Mouse (Mus musculus) adrenal gland, postnatal 25 days (tissue): ENCODE data around the gene Oit1. TPM values are rescaled to one million over a fixed set of nuclear protein-coding genes. Genes with fewer than 3 reads are reported as not detected.

Source experiments
- DNase-seq: peaks from one replicate; pipeline ENCODE4 v3.0.0; 2021; ENCODE audit warnings: mixed read lengths
- total RNA-seq: library from RNA; stranded (reverse); gene quantifications from 2 replicates; pipeline ENCODE4 v1.2.3, GENCODE M21; 2021

Gene Oit1
- total RNA-seq, 1 experiment from 2014 or later = not detected

DNA sequence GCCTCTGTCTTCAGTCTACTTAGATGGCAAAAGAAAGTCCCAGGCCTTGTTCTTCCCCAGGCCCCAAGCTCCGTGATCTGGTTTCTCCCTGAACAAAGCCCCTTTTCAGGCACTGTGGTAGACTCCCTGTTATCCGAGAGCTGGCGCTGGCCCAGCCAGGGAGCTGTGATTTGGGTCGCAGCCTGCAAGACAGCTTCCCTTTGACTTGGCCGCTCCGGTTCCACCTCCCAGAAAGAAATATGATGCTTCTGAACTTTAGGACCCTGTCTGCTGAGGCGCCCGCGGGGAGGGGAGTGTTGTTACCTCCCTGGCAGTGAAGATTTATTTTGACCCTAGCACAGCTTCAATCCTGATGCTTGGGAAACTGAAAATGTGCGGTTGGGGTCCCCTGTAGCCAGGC lies 42.6 kb downstream of the Oit1 start:
- DNase-seq = no peak

DNA sequence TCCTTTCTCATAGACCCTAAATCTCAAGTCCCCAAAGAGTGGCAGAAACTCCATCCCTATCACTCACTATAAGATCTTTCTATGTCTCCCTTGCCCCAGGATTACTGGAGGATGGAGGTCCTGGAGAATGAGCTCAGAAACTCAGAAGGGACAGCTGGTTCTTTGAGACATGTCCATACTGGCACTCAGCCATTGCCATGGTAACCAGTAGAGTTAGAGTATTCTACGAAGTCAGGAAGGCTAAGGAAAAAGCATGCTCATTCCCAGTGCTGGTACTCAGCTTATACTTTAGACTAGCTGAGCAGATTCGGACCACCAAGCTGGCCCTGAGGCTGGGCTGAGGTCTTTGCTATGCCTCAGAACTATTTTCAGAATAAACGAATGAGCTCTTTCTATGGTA lies 44.0 kb downstream of the Oit1 start:
- DNase-seq = no peak

DNA sequence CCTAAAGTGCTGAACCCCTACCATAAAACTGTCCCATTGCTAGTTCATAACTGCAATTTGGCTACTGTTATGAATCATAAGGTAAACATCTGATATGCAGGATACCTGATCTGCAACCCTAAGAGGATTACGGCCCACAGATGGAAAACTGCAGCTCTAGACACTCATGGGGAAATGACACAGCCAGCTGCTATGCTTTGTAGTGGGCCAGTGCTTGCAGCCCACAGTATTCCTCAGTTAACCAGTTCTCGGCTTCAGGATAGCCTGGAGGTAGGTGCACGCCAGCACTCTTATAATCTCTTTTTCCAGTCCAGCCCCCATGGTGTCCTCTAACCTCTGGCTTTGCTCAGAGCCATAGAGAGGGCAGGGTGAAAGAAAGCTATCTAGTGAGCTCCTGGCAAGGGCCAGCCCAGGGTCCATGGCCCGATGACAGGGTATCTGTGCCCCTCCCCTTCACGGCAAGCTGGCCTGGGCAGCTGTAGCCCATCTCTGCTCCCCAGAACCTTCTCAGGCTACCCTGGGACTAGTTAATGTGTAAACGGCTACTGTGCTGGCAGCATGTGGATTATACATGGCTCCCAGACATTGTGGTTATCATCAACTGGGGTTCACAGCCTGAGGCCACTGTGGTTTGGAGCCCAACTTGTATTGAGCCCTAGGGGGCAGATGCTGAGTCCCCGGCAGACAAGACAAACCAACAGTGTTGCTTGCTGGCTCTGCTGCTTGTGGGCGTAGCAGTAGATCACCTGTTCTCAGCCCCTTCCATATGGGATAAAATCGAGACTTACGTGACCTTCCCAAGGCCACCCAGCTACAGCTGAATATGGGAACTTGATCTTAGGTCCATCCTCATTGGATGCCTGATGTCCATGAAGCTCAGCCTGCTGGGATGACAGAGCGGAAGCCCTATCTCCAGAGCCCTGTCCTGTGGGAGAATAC lies 46.0 kb downstream of the Oit1 start:
- no peak for DNase-seq

DNA sequence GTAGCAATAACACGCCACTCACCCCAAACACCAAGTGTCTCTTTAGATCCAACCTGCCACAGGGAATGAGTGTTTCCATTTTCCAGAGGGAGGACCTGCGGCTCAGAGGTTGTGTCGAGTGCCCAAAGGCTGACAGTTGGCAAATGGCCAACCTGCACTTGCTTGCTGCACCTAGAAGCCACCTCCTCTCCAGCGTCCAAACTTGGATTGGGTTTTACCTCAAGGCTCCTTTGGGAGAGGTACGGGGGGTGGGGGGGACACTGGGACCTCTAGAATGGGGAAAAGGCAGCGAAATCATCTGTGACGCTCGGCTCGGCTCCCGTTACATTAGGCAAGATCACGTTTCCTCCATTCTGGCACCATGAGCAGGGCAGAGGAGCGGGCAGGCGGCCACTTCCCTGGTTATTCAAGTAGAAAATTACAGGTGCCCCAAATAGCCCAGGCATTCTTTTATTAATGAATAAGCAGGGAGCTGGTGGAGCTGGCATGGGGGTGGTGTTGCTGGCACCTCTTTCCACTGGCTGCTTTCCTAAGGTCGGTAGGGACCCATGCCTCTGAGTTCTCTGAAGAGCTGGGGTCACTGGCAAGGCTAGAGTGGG lies 47.1 kb downstream of the Oit1 start:
- peak; percentile 31 for DNase-seq

- no peak for DNase-seq
Observed at GRCm38 (mm10) chr14:8330390-8330789, 48.2 kb downstream of the Oit1 start.

- no peak for DNase-seq
Observed at GRCm38 (mm10) chr14:8329552-8329951, 49.0 kb downstream of the Oit1 start.

DNA sequence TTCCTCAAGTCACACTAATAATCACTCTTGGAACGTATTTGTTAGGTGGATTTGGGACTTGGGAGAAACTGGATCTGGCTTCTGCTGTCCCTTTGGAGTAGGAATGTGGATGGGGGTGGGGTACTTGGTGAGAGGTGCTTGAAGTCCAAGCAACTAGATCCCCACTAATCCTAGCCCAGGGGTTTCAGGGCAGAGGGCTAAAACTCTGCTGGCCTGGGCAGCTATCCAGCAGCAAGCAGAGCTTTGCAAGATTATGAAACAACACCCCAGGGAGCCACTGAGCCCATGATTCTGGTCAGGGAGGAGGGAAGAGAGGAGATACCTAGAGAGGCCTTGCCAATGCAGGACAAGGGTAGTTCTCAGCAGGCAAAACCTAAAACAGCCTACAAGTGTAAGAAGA lies 51.2 kb downstream of the Oit1 start:
- no peak for DNase-seq

DNA sequence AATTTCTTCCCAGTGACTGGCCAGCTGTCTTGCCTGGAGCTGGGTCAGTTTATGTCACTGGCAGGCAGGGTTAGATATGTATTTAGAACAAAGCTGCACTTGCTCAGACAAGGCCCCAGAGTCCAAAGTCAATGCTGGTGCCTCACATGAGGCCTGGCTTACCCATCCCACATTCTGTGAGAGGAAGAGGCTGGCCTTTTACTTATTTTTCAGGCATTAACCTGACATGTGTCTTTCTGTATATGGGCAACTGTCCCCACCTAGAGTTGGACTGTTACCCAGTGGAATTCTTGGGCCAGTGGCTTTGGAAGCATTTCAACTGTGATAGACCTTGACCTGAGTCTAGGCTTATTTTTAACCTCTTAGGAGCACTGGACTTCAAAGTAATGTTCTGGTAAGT lies 51.6 kb downstream of the Oit1 start:
- DNase-seq = no peak

- no peak for DNase-seq
Observed at GRCm38 (mm10) chr14:8325746-8326145, 52.8 kb downstream of the Oit1 start.

DNA sequence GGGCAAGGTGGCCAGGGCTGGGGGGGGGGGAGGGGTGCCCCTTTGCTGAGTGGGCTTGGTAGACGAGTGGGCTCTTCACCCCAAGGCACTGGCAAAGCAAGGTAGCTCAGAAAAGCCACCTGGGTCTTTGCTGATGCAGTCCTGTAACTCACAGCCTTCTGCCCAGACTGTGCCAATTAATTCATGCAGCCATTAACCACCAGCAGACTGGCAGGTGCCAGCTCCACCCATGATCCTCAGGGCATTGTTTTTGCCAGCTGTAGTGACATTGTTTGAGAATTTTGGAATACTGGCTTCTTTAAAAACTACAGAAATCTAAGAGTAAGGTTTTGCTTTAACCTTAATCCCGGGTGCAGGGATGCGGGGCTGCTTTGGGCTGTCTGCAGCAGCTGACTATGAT lies 58.0 kb downstream of the Oit1 start:
- DNase-seq = no peak

DNA sequence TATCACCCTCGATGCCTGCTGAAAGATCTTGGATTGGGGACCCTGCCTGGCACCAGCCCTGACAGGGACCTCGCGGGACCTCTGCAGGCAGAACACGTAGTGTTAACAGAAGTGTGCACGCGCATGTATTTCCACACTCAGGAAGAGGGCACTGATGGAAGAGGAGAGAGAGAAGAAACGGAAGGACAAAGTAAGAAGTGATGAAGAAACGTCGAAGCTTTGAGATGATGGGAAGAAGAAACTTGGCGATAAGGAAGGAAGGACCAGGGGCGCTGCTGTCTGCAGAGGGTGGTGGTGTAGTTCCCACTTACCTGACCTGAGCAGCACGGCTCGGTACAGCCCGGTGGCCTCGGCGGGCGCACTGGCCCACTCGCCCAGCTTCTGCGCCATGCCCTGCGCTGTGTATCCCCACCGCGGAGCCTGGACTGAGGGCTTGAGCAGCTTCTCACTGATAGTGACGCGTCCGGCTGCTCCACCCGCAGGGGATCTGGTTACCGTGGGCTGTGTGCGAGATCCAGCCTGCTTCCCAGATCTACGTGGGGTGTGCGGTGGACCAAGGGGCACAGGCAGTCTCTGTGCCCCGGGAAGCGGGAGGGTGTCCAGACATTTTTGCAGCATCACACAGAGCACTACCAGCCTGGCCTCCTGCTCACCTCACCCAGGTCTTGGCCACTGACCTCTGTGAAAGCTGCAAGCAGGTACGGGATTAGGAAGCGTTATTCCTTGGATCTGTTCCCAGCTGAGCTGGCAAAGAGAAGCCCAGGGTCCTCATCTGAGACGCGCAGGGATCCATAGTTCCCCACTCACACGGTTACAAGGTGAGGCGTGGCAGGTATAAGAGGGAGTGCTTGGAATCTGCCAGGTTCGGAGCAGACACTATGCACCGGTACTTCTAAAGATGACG lies 61.1 kb downstream of the Oit1 start, which contains the start of gene Fam107a:
Gene Fam107a, minus strand, starts transcription at position 830 of the 904 bp plus-strand sequence.
- no peak for DNase-seq

DNA sequence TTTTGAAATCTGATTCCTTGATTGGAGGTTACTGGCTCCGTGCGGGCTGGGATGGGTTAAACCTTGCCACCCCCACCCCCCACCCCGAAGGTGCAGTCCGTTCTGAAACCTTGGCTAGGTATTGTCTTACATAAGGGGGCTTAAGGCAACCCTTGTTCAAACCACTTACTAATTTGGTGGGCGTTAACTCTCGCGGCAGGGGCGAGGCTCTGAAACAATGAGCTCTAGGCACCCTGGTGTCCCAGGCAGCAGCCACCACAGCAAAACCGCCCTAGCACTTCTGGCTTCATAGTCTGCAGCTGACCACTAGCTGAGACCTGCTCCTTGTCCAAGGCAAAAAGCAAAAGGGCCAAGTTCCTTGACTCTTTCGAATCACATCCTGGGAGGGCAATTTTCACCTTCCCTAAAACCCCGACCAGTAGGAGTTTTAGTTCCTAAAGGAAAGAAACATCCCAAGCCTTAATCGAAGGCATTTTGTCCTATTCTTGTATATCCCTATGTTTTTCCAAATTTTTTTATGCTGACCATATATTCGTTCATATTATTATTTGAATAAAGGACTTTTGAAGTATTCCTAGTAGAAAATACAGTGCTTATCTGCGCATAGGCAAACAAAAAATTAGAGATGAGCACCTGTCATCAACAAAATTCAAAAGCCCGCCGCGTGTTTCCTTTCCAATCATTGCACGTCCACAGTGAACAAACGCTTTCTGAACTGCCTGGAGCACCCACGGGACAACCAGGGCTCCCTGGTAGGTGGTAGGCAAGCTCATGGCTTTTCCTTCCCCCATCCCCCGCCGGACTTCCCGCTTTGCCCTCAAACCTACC lies 62.0 kb downstream of the Oit1 start:
- DNase-seq = no peak

- DNase-seq = no peak
Observed at GRCm38 (mm10) chr14:8315169-8315568, 63.4 kb downstream of the Oit1 start.

DNA sequence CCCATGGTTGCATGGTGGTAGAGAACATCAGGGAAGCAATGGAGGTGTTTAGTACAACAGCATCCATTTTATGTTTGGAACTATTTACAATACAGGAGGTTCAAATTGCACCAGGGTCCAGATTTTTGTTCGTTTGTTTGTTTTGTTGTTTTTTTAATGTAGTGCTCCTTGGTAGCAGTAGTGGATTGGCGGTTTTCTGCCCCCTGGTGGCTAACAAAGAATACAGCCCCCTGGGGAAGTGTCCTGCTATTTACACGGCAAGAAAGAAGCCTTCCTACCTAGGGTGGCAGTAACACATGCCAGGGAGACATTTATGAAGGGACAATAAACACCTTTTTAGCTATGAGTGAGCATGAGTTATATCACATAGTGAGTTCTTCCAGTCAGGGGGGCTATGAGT lies 64.0 kb downstream of the Oit1 start:
- DNase-seq = peak; percentile 33

GRCm38 (mm10) chr14:8313877-8314276 lies 64.7 kb downstream of the Oit1 start:
- DNase-seq = no peak

- DNase-seq = no peak
Observed at GRCm38 (mm10) chr14:8309621-8310141, 68.9 kb downstream of the Oit1 start.

DNA sequence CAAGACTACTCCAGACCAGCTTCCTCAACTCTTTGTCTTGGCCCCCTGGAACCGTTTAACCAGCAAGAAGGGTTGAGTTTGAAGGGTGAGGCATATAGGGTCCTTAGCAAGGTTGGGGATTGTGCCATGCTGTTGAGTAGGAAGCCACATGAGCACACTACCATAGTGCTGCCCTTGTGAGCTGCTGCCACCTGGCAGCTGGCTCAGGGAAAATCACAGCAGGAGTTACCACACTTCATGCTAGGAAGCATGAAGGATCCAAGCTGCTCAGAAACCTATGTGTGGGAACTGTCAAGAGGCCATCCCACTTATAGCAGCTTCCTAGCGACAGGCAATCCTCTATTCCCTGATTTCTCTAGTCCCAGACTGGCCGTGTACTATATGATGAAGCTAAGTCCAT lies 69.9 kb downstream of the Oit1 start:
- no peak for DNase-seq

DNA sequence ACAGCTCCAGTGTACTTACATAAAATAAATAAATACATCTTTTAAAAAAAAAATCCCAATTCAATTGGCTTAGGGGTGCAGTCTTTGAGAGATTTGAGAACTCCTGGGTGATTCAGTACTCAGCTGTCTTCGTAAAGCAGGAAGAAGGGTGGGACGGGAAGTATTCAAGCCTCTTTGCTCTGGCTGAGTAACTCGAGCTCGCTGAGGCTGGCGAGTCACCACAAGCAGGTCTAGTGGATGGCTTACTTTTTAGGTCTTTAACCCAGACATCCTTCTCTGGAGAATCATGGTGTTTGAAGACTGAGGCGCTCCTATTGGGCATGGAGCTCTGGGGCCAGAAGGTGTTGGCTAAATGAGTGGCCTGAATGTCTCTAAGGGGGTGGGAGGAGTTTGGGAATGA lies 71.7 kb downstream of the Oit1 start:
- DNase-seq = no peak

GRCm38 (mm10) chr14:8305014-8305413 lies 73.5 kb downstream of the Oit1 start:
- no peak for DNase-seq

DNA sequence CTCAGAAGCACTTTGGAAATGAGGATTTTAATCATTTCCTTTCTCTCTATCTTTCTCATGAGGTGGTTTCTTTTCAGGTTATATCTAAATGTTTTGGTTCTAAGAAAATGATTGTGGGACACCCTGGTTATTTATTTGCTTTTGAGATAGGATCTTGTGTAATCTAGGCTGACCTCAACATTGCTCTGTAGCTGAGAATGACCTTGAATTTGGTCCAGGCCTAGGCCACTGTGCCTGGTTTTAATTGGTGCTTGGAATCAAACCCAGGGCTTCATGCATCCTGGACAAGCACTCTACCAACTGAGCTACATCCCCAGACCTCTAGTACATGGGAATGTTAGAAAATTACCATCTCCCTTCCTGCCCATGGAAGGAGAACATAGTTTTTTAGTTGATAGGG lies 74.5 kb downstream of the Oit1 start:
- no peak for DNase-seq

DNA sequence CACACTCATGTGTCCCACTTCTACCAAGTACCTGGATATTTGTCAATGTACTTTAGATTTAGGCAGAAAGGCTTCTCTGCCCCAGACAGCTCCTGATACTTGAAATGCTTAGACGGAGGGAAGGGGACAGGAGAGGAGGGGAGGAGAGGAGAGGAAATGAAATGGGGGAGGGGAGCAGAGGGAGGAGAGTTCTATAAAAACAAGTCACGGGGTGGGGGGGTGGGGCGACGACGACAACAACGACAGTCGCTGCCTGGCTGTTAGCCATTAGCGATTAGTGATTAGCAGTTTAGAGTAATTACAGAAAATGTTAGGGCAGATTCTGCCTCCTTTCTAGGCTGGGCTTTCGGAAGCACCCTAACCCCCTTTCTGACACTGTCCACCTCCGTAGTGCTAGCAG lies 75.9 kb downstream of the Oit1 start:
- no peak for DNase-seq

DNA sequence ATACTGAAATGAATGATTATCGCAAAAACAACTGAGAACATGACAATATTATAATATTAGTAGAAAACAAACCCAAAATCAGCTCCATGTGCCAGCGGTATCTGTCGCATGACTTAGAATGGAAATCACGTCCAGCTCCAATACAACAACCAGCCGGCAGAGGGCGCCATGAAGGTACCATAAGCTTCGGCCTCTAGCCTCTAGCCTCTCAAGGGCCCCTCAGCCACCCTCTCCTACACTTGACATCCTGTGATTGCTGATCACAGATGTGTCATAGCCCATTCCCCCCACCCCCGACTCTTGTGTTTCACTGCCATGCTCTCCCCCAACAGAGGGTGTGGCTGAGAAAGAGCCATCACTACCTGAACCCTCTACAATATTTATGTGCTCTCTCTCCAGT lies 78.3 kb downstream of the Oit1 start:
- peak; percentile 64 for DNase-seq
